ENCODE assay signal across 25 mouse cellular contexts in the genomic region with DNA sequence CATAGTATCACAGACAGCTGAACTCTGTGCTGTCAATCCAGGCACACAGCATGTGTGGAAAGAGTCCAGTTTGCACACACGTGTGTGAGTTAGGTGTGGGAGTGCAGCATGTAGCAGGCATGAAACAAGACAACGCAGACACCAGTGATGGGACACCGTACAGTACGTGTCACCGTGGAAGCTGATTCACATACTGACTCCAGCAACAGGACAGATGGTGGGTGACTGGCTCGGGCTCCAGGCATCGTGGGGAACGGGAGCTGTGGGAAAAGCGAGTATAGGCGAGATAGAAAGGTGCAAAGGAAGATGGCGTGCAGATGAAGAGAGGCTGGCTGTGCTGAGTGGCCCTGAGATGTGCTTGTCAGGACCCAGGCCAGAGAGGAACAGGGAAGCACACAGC. TPM values are rescaled to one million over a fixed set of nuclear protein-coding genes. Genes with fewer than 3 reads are reported as not detected.
DNase-seq lines count a peak whose midpoint lies in the region; ATAC-seq and TF ChIP-seq lines count a peak whose summit lies in the region.
"Had no signal": no experiment of that assay in that cellular context is flagged by ENCODE, and none has a peak within 500 bp of the region (broad histone marks: within the 10 kb centered on the region; RNA-seq: fewer than 3 reads in every experiment).

No protein-coding gene starts in this region.

- H3K4me3 ChIP-seq in lung, postnatal 0 days (ENCODE audit: low read depth, low read length): no peak overlapping the region
- no peak overlapping the region for H3K4me3 ChIP-seq in forebrain, embryonic 14.5 days (ENCODE audit: low read depth, low read length)
- H3K4me3 ChIP-seq: embryonic facial prominence, embryonic 10.5 days; embryonic facial prominence, embryonic 15.5 days; hindbrain, embryonic 10.5 days; hindbrain, embryonic 15.5 days; limb, embryonic 10.5 days; limb, embryonic 15.5 days; midbrain, embryonic 13.5 days; neural tube, embryonic 13.5 days had no signal

- no peaks in the 10 kb centered on the region for H3K36me3 ChIP-seq in lung, postnatal 0 days (ENCODE audit: insufficient read depth, low read length)
- H3K36me3 ChIP-seq in forebrain, embryonic 14.5 days (ENCODE audit: control insufficient read depth, insufficient read depth, low read length): no peaks in the 10 kb centered on the region
- H3K36me3 ChIP-seq: embryonic facial prominence, embryonic 10.5 days; embryonic facial prominence, embryonic 15.5 days; hindbrain, embryonic 10.5 days; hindbrain, embryonic 15.5 days; limb, embryonic 10.5 days; limb, embryonic 15.5 days; midbrain, embryonic 13.5 days; neural tube, embryonic 13.5 days had no signal

- peak; percentile 66 for ATAC-seq in frontal cortex, adult (ENCODE audit: low TSS enrichment)
- ATAC-seq in lung, postnatal 0 days: no peak
- peak; percentile 34; the same call in 1 of the 2 replicates for ATAC-seq in forebrain, embryonic 14.5 days
- ATAC-seq in erythroblast, adult 5-6 weeks (replicated peaks; ENCODE audit: low FRiP score, poor library complexity, severe bottlenecking): no peak
- ATAC-seq: inflammation-experienced regulatory T-cells, adult 6 months; midbrain, embryonic 13.5 days had no signal

- peak overlapping the region; percentile 71; the same call in 1 of the 2 replicates for H3K27ac ChIP-seq in lung, postnatal 0 days (ENCODE audit: low read length)
- no peak overlapping the region for H3K27ac ChIP-seq in forebrain, embryonic 14.5 days (ENCODE audit: low read depth, low read length)
- H3K27ac ChIP-seq: embryonic facial prominence, embryonic 10.5 days; embryonic facial prominence, embryonic 15.5 days; hindbrain, embryonic 10.5 days; hindbrain, embryonic 15.5 days; limb, embryonic 10.5 days; limb, embryonic 15.5 days; liver, embryonic 14.5 days; midbrain, embryonic 13.5 days; neural tube, embryonic 13.5 days had no signal

- no peak for DNase-seq in frontal cortex, postnatal 14 days (ENCODE audit: low spot score in 2 of 2)
- DNase-seq in lung, postnatal 0 days (ENCODE audit: low spot score): no peak
- no peak for DNase-seq in lung, postnatal 4 days
- peak; percentile 36 for DNase-seq in forebrain, embryonic 14.5 days (ENCODE audit: low spot score)
- DNase-seq in kidney, postnatal 14 days: no peak
- DNase-seq: adrenal gland, postnatal 14 days; cerebellum, adult 2 months; cerebellum, postnatal 14 days; gastrocnemius, postnatal 10 days; heart, postnatal 14 days; kidney, adult 11 months; kidney, postnatal 25 days; lung, embryonic 14.5 days had no signal

- no peaks in the 10 kb centered on the region for H3K27me3 ChIP-seq in lung, postnatal 0 days (replicated peaks; ENCODE audit: insufficient read depth, low read length)
- H3K27me3 ChIP-seq in forebrain, embryonic 14.5 days (replicated peaks; ENCODE audit: control insufficient read depth, insufficient read depth, low read length): 0 out of 2 replicates have a peak, but pooled peaks cover 3% of the 10 kb centered on the region
- H3K27me3 ChIP-seq: embryonic facial prominence, embryonic 15.5 days; hindbrain, embryonic 15.5 days; limb, embryonic 15.5 days; midbrain, embryonic 13.5 days; neural tube, embryonic 13.5 days had no signal

- H3K4me2 ChIP-seq in lung, postnatal 0 days (replicated peaks; ENCODE audit: low read depth, low read length): no peak overlapping the region
- H3K4me2 ChIP-seq in forebrain, embryonic 14.5 days (ENCODE audit: low read length): no peak overlapping the region
- H3K4me2 ChIP-seq: embryonic facial prominence, embryonic 15.5 days; hindbrain, embryonic 15.5 days; limb, embryonic 15.5 days; lung, embryonic 14.5 days; midbrain, embryonic 13.5 days; neural tube, embryonic 13.5 days had no signal

- TF ChIP-seq CTCF in lung, postnatal 0 days (IDR thresholded peaks at IDR 0.05): no peak

- no peaks in the 10 kb centered on the region for H3K4me1 ChIP-seq in lung, postnatal 0 days (ENCODE audit: insufficient read depth, low read depth, low read length)
- peaks cover 5% of the 10 kb centered on the region; the same call in 1 of the 2 replicates for H3K4me1 ChIP-seq in forebrain, embryonic 14.5 days (ENCODE audit: control insufficient read depth, insufficient read depth, low read length)
- H3K4me1 ChIP-seq: hindbrain, embryonic 15.5 days; limb, embryonic 15.5 days had no signal

- H3K9me3 ChIP-seq in lung, postnatal 0 days (ENCODE audit: low read length): no peaks in the 10 kb centered on the region
- no peaks in the 10 kb centered on the region for H3K9me3 ChIP-seq in forebrain, embryonic 14.5 days (replicated peaks; ENCODE audit: control insufficient read depth, low read length)
- H3K9me3 ChIP-seq: embryonic facial prominence, embryonic 10.5 days; embryonic facial prominence, embryonic 15.5 days; hindbrain, embryonic 10.5 days; hindbrain, embryonic 15.5 days; limb, embryonic 10.5 days; limb, embryonic 15.5 days; midbrain, embryonic 13.5 days; neural tube, embryonic 13.5 days had no signal

- H3K9ac ChIP-seq in lung, postnatal 0 days (replicated peaks; ENCODE audit: low read depth): no peak overlapping the region
- H3K9ac ChIP-seq in forebrain, embryonic 14.5 days (ENCODE audit: low read length): no peak overlapping the region
- H3K9ac ChIP-seq: embryonic facial prominence, embryonic 15.5 days; hindbrain, embryonic 15.5 days; limb, embryonic 15.5 days; liver, embryonic 14.5 days; lung, embryonic 14.5 days; midbrain, embryonic 13.5 days; neural tube, embryonic 13.5 days had no signal

- no peak for TF ChIP-seq EP300 in lung, postnatal 0 days (IDR thresholded peaks at IDR 0.05)

- 92% methylated on average over 11 of the region's 11 CpGs for WGBS in lung, postnatal 0 days
- WGBS in forebrain, embryonic 14.5 days: 90% methylated on average over 11 of the region's 11 CpGs

RNA-seq across cellular contexts. Expression of gene Arhgef28, which starts 23.9 kb away (rescaled TPM):
- polyA plus RNA-seq in lung, postnatal 0 days (2015; fragmentation: Nextera tagmentation; extraction: Ambion mirVana): 42.9 and 53.0 TPM in 2 replicates
- polyA plus RNA-seq in forebrain, embryonic 14.5 days (2014; fragmentation: Nextera tagmentation; extraction: Ambion mirVana): 9.9 and 10.9 TPM in 2 replicates
- not detected in 2 replicates for total RNA-seq in erythroblast, adult 5-6 weeks (2015; ENCODE audit: low replicate concordance)
- total RNA-seq in erythroblast, adult 5-6 weeks (2017; ENCODE audit: low replicate concordance): 0.51 and 1.3 TPM in 2 replicates

Comparison
In these comparisons a context has a peak if more than half of its experiments do, and no peak if none do; other contexts are left out.
1. ATAC-seq: peak in frontal cortex, adult (single experiment) and forebrain, embryonic 14.5 days (single experiment); none in lung, postnatal 0 days (single experiment) and erythroblast, adult 5-6 weeks (single experiment).